Mouse (Mus musculus) ES-E14 (cell line): ENCODE results near the gene Rln3.

Source experiments
- CHD2 ChIP-seq: IDR thresholded peaks from 2 replicates; pipeline ENCODE4 v1.6.1; 2014; ENCODE audit warnings: mild to moderate bottlenecking, low read depth, low read length, inconsistent platforms
- MAFK ChIP-seq: IDR thresholded peaks from 2 replicates; pipeline ENCODE4 v1.6.1; 2014; ENCODE audit warnings: mild to moderate bottlenecking, low read depth, low read length, inconsistent platforms; ENCODE audit not compliant: insufficient read depth

- TF ChIP-seq MAFK (no peak), CHD2 (no peak)
Observed at GRCm38 (mm10) chr8:83997511-83998141, 47.2 kb downstream of the Rln3 start, which contains the start of gene Samd1.
